Mouse (Mus musculus): ENCODE measurements around the gene Rnf212. TPM values are rescaled to one million over a fixed set of nuclear protein-coding genes. Genes with fewer than 3 reads are reported as not detected.

Rnf212 gene
- polyA plus RNA-seq, 1 experiment from 2014 or later, result not detected

DNA sequence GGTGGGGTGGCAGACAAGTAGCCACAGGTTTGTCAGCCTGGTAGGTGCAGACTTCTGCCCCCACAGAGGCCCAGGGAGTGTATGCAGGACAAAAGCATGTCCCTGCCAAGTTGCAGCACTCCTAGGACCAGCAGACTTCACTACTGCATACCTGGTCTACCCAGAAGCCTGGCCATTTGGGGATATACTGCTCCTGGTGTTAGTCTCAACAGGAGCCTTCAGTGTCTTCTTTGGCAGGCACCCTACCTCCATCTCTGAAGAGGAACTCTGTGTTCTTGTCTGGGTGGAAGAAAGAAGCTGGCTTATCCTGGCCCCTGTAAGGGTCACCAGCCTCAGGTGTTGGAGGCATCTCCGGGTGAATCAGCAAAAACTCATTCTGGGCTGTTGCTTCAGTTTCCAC, 58.8 kb downstream of the Rnf212 start:
- no peaks in the 10 kb centered on the region for H3K27me3 ChIP-seq (replicated peaks; ENCODE audit: insufficient read depth, low read length)
- no peak for TF ChIP-seq CTCF (IDR thresholded peaks at IDR 0.05)
- no peak for TF ChIP-seq EP300 (IDR thresholded peaks at IDR 0.05)
- H3K9me3 ChIP-seq (ENCODE audit: low read length), result no peaks in the 10 kb centered on the region
- H3K36me3 ChIP-seq (ENCODE audit: insufficient read depth, low read length), result no peaks in the 10 kb centered on the region
- no peaks in the 10 kb centered on the region for H3K4me1 ChIP-seq (ENCODE audit: insufficient read depth, low read depth, low read length)
- no peak overlapping the region for H3K9ac ChIP-seq (replicated peaks; ENCODE audit: low read depth)
- ATAC-seq (no peak), DNase-seq (ENCODE audit: low spot score) (no peak)
- no peak overlapping the region for H3K4me3 ChIP-seq (ENCODE audit: low read depth, low read length)
- no peak overlapping the region for H3K27ac ChIP-seq (ENCODE audit: low read length)
- WGBS, result 58% methylated on average over 1 of the region's 1 CpGs
- H3K4me2 ChIP-seq (replicated peaks; ENCODE audit: low read depth, low read length), result no peak overlapping the region

DNA sequence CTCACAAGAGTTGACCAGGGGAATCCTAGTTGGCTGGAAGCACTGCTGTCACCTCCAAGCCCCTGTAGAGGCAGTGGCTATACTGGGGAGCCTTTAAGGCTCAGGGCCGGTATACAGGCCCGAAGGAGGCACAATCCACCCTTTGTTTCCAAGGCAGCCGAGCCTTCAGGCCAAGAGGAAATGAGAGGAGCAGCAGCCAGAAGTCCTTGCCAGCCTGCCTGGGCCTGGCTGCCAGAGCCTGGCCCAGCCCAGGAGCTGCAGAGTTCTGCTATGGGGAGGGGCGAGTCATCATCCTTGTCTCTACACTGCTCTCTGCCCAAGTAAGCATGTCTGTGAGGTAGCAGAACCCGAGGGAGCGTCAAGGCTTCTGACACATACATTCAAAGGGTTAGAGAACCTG, 60.6 kb downstream of the Rnf212 start:
- ATAC-seq, result peak; percentile 60
- H3K27ac ChIP-seq (ENCODE audit: low read length), result no peak overlapping the region
- H3K9me3 ChIP-seq (ENCODE audit: low read length), result no peaks in the 10 kb centered on the region
- H3K4me3 ChIP-seq (ENCODE audit: low read depth, low read length), result no peak overlapping the region
- H3K9ac ChIP-seq (replicated peaks; ENCODE audit: low read depth), result no peak overlapping the region
- no peaks in the 10 kb centered on the region for H3K27me3 ChIP-seq (replicated peaks; ENCODE audit: insufficient read depth, low read length)
- TF ChIP-seq CTCF (IDR thresholded peaks at IDR 0.05), result no peak
- no peak for TF ChIP-seq EP300 (IDR thresholded peaks at IDR 0.05)
- H3K4me1 ChIP-seq (ENCODE audit: insufficient read depth, low read depth, low read length), result no peaks in the 10 kb centered on the region
- H3K36me3 ChIP-seq (ENCODE audit: insufficient read depth, low read length), result no peaks in the 10 kb centered on the region
- no peak overlapping the region for H3K4me2 ChIP-seq (replicated peaks; ENCODE audit: low read depth, low read length)
- WGBS, result 36% methylated on average over 6 of the region's 6 CpGs
- peak; percentile 21 for DNase-seq (ENCODE audit: low spot score)

DNA sequence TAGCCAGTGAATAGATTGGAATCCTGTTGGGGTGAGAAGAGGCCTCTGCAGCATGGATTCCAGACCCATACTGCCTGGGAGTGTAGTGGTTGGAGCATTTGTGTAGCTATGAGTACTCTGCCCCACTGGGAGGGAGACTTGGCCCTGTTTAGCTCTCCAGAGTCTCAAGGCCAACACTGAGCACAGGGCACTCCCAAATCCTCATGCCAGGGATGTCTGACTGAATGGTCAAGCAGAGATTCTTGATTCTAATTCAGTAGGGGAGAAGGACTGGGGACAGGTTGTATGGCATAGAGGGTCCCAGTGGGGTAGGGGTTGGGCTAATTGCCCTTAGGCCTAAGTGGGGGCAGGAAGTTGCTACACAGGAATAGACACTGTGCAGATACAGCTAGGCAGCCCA, 61.1 kb downstream of the Rnf212 start:
- H3K9ac ChIP-seq (replicated peaks; ENCODE audit: low read depth), result no peak overlapping the region
- ATAC-seq (peak; percentile 8; the same call in 1 of the 2 replicates), DNase-seq (ENCODE audit: low spot score) (no peak)
- no peak overlapping the region for H3K27ac ChIP-seq (ENCODE audit: low read length)
- no peak overlapping the region for H3K4me3 ChIP-seq (ENCODE audit: low read depth, low read length)
- H3K9me3 ChIP-seq (ENCODE audit: low read length), result no peaks in the 10 kb centered on the region
- TF ChIP-seq EP300 (IDR thresholded peaks at IDR 0.05), result no peak
- H3K4me1 ChIP-seq (ENCODE audit: insufficient read depth, low read depth, low read length), result no peaks in the 10 kb centered on the region
- H3K36me3 ChIP-seq (ENCODE audit: insufficient read depth, low read length), result no peaks in the 10 kb centered on the region
- no peaks in the 10 kb centered on the region for H3K27me3 ChIP-seq (replicated peaks; ENCODE audit: insufficient read depth, low read length)
- H3K4me2 ChIP-seq (replicated peaks; ENCODE audit: low read depth, low read length), result no peak overlapping the region

DNA sequence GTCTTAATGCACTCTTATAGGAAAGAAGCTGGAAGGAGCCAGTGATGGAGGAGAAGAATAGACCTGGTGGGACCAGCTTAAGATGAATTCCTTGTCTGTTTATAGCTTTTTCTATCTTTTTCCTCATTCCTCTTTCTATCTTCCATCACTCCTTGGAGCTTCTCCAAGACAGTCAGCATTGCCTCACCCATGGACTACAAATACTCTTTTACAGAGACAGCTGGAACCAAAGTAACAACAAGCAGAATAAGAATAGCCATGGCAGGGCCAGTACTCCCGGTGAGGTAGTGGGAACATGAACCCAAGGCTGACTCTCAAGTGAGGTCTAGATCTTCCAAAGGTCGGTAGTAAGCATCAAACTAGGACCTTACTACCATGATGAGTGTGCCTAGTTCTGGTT, 61.7 kb downstream of the Rnf212 start:
- Histone ChIP-seq H3K36me3 (ENCODE audit: insufficient read depth, low read length) (no peaks in the 10 kb centered on the region), H3K9me3 (ENCODE audit: low read length) (no peaks in the 10 kb centered on the region), H3K4me1 (ENCODE audit: insufficient read depth, low read depth, low read length) (no peaks in the 10 kb centered on the region), H3K27me3 (replicated peaks; ENCODE audit: insufficient read depth, low read length) (no peaks in the 10 kb centered on the region), H3K4me3 (ENCODE audit: low read depth, low read length) (no peak overlapping the region), H3K9ac (replicated peaks; ENCODE audit: low read depth) (no peak overlapping the region), H3K27ac (ENCODE audit: low read length) (no peak overlapping the region), H3K4me2 (replicated peaks; ENCODE audit: low read depth, low read length) (no peak overlapping the region)
- TF ChIP-seq CTCF (IDR thresholded peaks at IDR 0.05), result no peak
- TF ChIP-seq EP300 (IDR thresholded peaks at IDR 0.05), result no peak
- DNase-seq (ENCODE audit: low spot score) (no peak), ATAC-seq (no peak)
- WGBS, result 77% methylated on average over 2 of the region's 2 CpGs

- Histone ChIP-seq H3K9me3 (ENCODE audit: low read length) (no peaks in the 10 kb centered on the region), H3K4me2 (replicated peaks; ENCODE audit: low read depth, low read length) (no peak overlapping the region), H3K4me3 (ENCODE audit: low read depth, low read length) (no peak overlapping the region), H3K27ac (ENCODE audit: low read length) (no peak overlapping the region), H3K36me3 (ENCODE audit: insufficient read depth, low read length) (no peaks in the 10 kb centered on the region), H3K9ac (replicated peaks; ENCODE audit: low read depth) (no peak overlapping the region), H3K4me1 (ENCODE audit: insufficient read depth, low read depth, low read length) (no peaks in the 10 kb centered on the region), H3K27me3 (replicated peaks; ENCODE audit: insufficient read depth, low read length) (no peaks in the 10 kb centered on the region)
- no peak for TF ChIP-seq EP300 (IDR thresholded peaks at IDR 0.05)
- TF ChIP-seq CTCF (IDR thresholded peaks at IDR 0.05), result no peak
- ATAC-seq, result no peak
- 77% methylated on average over 6 of the region's 6 CpGs for WGBS
- DNase-seq (ENCODE audit: low spot score), result no peak
Observed at GRCm38 (mm10) chr5:108711968-108712367, 62.8 kb downstream of the Rnf212 start.

GRCm38 (mm10) chr5:108708981-108709731, 65.6 kb downstream of the Rnf212 start:
- Histone ChIP-seq H3K4me2 (replicated peaks; ENCODE audit: low read depth, low read length) (no peak overlapping the region), H3K27ac (ENCODE audit: low read length) (no peak overlapping the region), H3K9me3 (ENCODE audit: low read length) (no peaks in the 10 kb centered on the region), H3K27me3 (replicated peaks; ENCODE audit: insufficient read depth, low read length) (no peaks in the 10 kb centered on the region), H3K4me1 (ENCODE audit: insufficient read depth, low read depth, low read length) (no peaks in the 10 kb centered on the region), H3K36me3 (ENCODE audit: insufficient read depth, low read length) (peaks cover 13% of the 10 kb centered on the region), H3K4me3 (ENCODE audit: low read depth, low read length) (no peak overlapping the region), H3K9ac (replicated peaks; ENCODE audit: low read depth) (no peak overlapping the region)
- DNase-seq (ENCODE audit: low spot score), result no peak
- no peak for TF ChIP-seq EP300 (IDR thresholded peaks at IDR 0.05)
- no peak for TF ChIP-seq CTCF (IDR thresholded peaks at IDR 0.05)
- peak; percentile 21; the same call in 1 of the 2 replicates for ATAC-seq
- 44% methylated on average over 6 of the region's 6 CpGs for WGBS
